Mouse (Mus musculus) stomach, postnatal 0 days (tissue): ENCODE measurements around the gene Trak1.

ENCODE experiments used
- CTCF ChIP-seq: IDR thresholded peaks from 2 replicates; pipeline ENCODE4 v1.5.1; 2016; ENCODE audit warnings: antibody characterized with exemption, low read depth, mild to moderate bottlenecking, moderate library complexity
- EP300 ChIP-seq: optimal IDR thresholded peaks from 2 replicates; pipeline ENCODE3; 2016; ENCODE audit warnings: antibody characterized with exemption

- TF ChIP-seq CTCF (no peak), EP300 (no peak)
These were observed 59.8 kb downstream of the Trak1 start for GRCm38 (mm10) chr9:121357102-121357501.
